Mouse (Mus musculus): Measurements from ENCODE around the gene Ggt6. TPM values are rescaled to one million over a fixed set of nuclear protein-coding genes. Genes with fewer than 3 reads are reported as not detected.

The Ggt6 gene
- not detected in 2 replicates for polyA plus RNA-seq (2015; fragmentation: Nextera tagmentation; extraction: Ambion mirVana)

- Histone ChIP-seq H3K27ac (replicated peaks) (no peak within 1 kb of the TSS), H3K4me1 (replicated peaks) (no peaks in the 10 kb centered on the region), H3K27me3 (no peaks in the 10 kb centered on the region), H3K36me3 (no peaks in the 10 kb centered on the region), H3K4me2 (no peak within 1 kb of the TSS), H3K9ac (no peak within 1 kb of the TSS), H3K9me3 (no peaks in the 10 kb centered on the region), H3K4me3 (no peak within 1 kb of the TSS)
- 74% methylated on average over 11 of the region's 11 CpGs for WGBS
- no peak for ATAC-seq (ENCODE audit: low read depth)
These were observed at the start of gene Ggt6 for GRCm38 (mm10) chr11:72434963-72435693. Gene Ggt6, plus strand, starts transcription at chr11:72435526.

DNA sequence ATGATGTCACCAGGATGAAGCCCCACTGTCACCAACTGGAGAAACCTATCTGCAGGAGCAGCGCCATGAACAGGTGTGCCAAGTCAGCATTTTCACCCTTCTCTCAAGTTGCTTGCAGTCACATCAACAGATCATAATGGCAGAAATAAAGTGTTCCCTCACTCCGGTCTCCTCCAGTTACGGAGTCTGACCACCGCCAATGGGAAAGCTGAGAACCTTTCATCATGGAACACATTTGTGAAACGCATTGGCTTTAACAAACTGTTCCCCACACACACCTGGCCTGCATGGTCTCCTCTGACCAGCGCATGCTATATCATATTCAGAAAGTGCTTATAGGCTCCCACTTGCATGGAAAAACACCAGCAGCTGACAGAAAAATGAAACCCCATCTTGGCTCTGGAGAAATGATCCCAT is 47.2 kb upstream of the Ggt6 start:
- H3K9ac ChIP-seq = no peak overlapping the region
- ATAC-seq (ENCODE audit: low read depth) = no peak
- 92% methylated on average over 6 of the region's 6 CpGs for WGBS
- no peak overlapping the region for H3K4me2 ChIP-seq
- H3K4me3 ChIP-seq = no peak overlapping the region
- H3K27me3 ChIP-seq = no peaks in the 10 kb centered on the region
- no peaks in the 10 kb centered on the region for H3K4me1 ChIP-seq (replicated peaks)
- no peak overlapping the region for H3K27ac ChIP-seq (replicated peaks)
- no peaks in the 10 kb centered on the region for H3K9me3 ChIP-seq
- H3K36me3 ChIP-seq = no peaks in the 10 kb centered on the region

DNA sequence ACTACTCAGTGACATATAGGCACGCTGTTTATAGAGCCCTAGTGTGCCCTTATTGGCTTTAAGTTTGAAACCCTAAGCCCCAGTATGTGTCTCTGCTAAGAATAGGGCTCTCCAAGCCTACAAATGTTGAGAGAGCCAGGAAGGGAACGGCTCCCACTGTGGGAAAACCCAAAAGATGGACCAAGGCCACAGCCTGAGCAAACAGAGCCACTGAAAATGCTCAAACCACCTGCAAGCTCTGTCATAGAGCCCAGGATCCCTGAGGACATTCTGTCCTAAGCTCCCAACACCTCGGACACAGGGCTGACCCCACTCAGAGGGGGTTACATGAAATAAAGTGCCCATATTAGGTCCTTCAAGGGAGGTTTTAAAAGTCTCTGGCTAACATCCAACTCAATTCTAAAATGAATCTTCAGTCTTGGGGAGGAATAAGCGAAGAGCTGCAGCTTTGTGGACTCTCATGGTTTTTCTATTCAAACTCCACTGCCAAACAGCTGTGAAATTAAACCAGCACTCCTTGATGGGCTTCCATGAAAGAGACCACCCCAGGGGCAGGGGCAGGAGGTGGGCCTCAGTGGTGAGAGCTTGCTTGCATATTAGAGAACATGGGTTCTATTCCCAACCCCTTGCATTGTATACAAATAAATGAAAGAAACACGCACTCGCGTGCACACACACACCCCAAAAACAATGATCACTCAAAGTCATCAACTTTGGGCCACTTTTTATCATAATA is 45.8 kb upstream of the Ggt6 start:
- WGBS = 88% methylated on average over 7 of the region's 7 CpGs
- no peak for ATAC-seq (ENCODE audit: low read depth)

GRCm38 (mm10) chr11:72391181-72391580 is 44.1 kb upstream of the Ggt6 start:
- ATAC-seq (ENCODE audit: low read depth) = no peak
- 91% methylated on average over 13 of the region's 13 CpGs for WGBS
- Histone ChIP-seq H3K4me2 (no peak overlapping the region), H3K9ac (no peak overlapping the region), H3K27ac (replicated peaks) (no peak overlapping the region), H3K4me1 (replicated peaks) (peaks cover 7% of the 10 kb centered on the region; the same call in 1 of the 2 replicates), H3K9me3 (no peaks in the 10 kb centered on the region), H3K27me3 (no peaks in the 10 kb centered on the region), H3K4me3 (no peak overlapping the region), H3K36me3 (no peaks in the 10 kb centered on the region)

More for the DNA sequence above, 45.8 kb upstream of the Ggt6 start:
- Histone ChIP-seq H3K36me3 (no peaks in the 10 kb centered on the region), H3K9me3 (no peaks in the 10 kb centered on the region), H3K9ac (no peak overlapping the region), H3K27ac (replicated peaks) (no peak overlapping the region), H3K27me3 (no peaks in the 10 kb centered on the region), H3K4me2 (no peak overlapping the region), H3K4me1 (replicated peaks) (peaks cover 7% of the 10 kb centered on the region; the same call in 1 of the 2 replicates), H3K4me3 (no peak overlapping the region)

DNA sequence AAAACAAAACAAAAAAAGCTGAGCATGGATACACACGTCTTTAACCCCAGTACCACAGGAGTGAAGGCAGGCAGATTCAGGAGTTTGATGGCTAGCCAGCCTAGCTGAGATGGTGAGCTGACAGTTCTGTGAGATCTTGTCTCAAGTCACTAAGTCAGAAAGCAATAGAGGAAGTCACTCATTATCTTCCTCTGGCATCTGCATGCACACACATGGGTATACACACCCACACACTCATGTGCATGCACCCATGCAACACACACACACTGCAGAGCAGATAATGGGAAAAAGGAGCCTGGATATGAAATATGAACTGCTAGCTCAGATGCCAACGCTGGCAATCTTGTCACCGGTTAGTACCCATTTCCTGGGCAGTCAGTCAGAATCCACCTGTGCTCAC is 42.1 kb upstream of the Ggt6 start:
- Histone ChIP-seq H3K27ac (replicated peaks) (0 out of 2 replicates have a peak overlapping the region, but pooled peaks have one; percentile 13), H3K9ac (no peak overlapping the region), H3K4me3 (no peak overlapping the region), H3K36me3 (no peaks in the 10 kb centered on the region), H3K9me3 (no peaks in the 10 kb centered on the region), H3K27me3 (no peaks in the 10 kb centered on the region), H3K4me1 (replicated peaks) (peaks cover 7% of the 10 kb centered on the region; the same call in 1 of the 2 replicates), H3K4me2 (no peak overlapping the region)
- ATAC-seq (ENCODE audit: low read depth) = no peak
- WGBS = 91% methylated on average over 3 of the region's 3 CpGs

DNA sequence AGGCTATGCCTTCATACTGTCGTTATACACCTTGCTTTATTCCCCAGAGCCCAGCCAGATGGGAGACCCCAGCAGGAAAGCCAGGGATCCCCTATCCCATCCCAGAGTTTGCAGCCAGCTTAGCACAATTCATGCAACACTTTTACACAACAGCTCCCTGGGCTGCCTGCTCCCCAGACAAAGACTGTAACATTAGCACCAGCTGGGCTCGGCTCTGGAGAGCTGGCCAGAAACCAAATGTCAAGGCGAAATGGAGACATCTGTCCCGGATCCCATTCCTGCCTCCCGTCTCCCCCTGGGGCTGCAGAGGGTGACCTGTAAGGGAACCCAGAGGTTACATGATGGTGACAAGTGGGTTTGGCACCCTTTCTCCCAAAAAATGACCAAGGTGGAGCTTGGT is 41.7 kb upstream of the Ggt6 start:
- peak; percentile 47; the same call in 1 of the 2 replicates for ATAC-seq (ENCODE audit: low read depth)
- Histone ChIP-seq H3K27me3 (no peaks in the 10 kb centered on the region), H3K4me2 (no peak overlapping the region), H3K9ac (no peak overlapping the region), H3K4me3 (no peak overlapping the region), H3K27ac (replicated peaks) (0 out of 2 replicates have a peak overlapping the region, but pooled peaks have one; percentile 13), H3K36me3 (no peaks in the 10 kb centered on the region), H3K9me3 (no peaks in the 10 kb centered on the region), H3K4me1 (replicated peaks) (peaks cover 7% of the 10 kb centered on the region; the same call in 1 of the 2 replicates)
- WGBS = 39% methylated on average over 5 of the region's 5 CpGs

DNA sequence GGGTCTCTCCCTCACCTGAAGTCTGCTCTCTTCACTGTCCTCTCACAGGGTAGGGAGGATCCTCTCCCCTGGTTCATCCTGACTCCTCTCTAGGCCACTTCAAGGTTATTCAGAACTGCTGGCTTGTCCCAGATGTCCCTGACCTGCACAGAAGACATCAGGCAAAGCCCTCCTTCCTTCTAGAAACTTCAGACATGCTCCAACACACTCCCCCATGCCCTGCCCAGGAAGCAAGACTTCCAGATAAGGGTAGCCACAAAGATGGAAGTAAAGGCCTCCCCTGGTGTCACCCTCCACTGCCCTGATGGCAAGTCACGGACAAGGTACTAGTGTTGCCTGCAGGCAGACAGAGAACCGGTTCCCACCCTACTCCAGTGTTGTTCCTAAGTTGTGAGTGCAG is 40.6 kb upstream of the Ggt6 start:
- H3K9me3 ChIP-seq = no peaks in the 10 kb centered on the region
- 88% methylated on average over 2 of the region's 2 CpGs for WGBS
- H3K27me3 ChIP-seq = no peaks in the 10 kb centered on the region
- no peak overlapping the region for H3K4me2 ChIP-seq
- H3K9ac ChIP-seq = no peak overlapping the region
- ATAC-seq (ENCODE audit: low read depth) = no peak
- H3K4me3 ChIP-seq = no peak overlapping the region
- H3K4me1 ChIP-seq (replicated peaks) = peaks cover 7% of the 10 kb centered on the region; the same call in 1 of the 2 replicates
- H3K27ac ChIP-seq (replicated peaks) = no peak overlapping the region
- no peaks in the 10 kb centered on the region for H3K36me3 ChIP-seq

GRCm38 (mm10) chr11:72395652-72396051 is 39.7 kb upstream of the Ggt6 start:
- H3K9me3 ChIP-seq = no peaks in the 10 kb centered on the region
- H3K4me2 ChIP-seq = no peak overlapping the region
- H3K9ac ChIP-seq = no peak overlapping the region
- ATAC-seq (ENCODE audit: low read depth) = no peak
- H3K36me3 ChIP-seq = no peaks in the 10 kb centered on the region
- no peak overlapping the region for H3K27ac ChIP-seq (replicated peaks)
- no peaks in the 10 kb centered on the region for H3K27me3 ChIP-seq
- peaks cover 7% of the 10 kb centered on the region; the same call in 1 of the 2 replicates for H3K4me1 ChIP-seq (replicated peaks)
- WGBS = 86% methylated on average over 6 of the region's 6 CpGs
- no peak overlapping the region for H3K4me3 ChIP-seq

DNA sequence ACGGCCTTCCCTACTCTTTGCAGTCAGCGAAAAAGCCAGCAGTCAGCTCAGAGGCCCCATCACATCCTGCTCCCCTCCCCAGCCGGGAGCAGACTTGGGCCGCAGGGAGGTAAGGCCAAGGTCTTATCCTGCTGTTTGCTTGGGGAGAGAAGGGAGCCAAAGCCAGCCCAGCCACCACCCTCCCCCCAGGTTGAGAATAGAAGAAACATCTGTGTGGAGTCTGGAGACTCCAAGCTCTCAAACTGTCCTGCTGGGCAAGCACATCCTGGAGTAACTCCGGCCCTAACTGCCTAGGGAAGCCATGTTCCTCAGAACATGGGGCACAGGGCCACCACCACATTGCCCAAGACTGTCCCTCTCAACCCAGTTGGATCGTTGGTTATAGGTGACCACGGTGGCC is 38.7 kb upstream of the Ggt6 start:
- ATAC-seq (ENCODE audit: low read depth) = no peak

GRCm38 (mm10) chr11:72397072-72397471 is 38.3 kb upstream of the Ggt6 start:
- 81% methylated on average over 10 of the region's 10 CpGs for WGBS
- no peak for ATAC-seq (ENCODE audit: low read depth)
- H3K27ac ChIP-seq (replicated peaks) = no peak overlapping the region

More for the DNA sequence above, 38.7 kb upstream of the Ggt6 start:
- Histone ChIP-seq H3K4me1 (replicated peaks) (peaks cover 7% of the 10 kb centered on the region; the same call in 1 of the 2 replicates), H3K9ac (no peak overlapping the region), H3K27ac (replicated peaks) (no peak overlapping the region), H3K4me3 (no peak overlapping the region), H3K4me2 (no peak overlapping the region), H3K9me3 (no peaks in the 10 kb centered on the region), H3K27me3 (no peaks in the 10 kb centered on the region), H3K36me3 (no peaks in the 10 kb centered on the region)
- 83% methylated on average over 7 of the region's 7 CpGs for WGBS

DNA sequence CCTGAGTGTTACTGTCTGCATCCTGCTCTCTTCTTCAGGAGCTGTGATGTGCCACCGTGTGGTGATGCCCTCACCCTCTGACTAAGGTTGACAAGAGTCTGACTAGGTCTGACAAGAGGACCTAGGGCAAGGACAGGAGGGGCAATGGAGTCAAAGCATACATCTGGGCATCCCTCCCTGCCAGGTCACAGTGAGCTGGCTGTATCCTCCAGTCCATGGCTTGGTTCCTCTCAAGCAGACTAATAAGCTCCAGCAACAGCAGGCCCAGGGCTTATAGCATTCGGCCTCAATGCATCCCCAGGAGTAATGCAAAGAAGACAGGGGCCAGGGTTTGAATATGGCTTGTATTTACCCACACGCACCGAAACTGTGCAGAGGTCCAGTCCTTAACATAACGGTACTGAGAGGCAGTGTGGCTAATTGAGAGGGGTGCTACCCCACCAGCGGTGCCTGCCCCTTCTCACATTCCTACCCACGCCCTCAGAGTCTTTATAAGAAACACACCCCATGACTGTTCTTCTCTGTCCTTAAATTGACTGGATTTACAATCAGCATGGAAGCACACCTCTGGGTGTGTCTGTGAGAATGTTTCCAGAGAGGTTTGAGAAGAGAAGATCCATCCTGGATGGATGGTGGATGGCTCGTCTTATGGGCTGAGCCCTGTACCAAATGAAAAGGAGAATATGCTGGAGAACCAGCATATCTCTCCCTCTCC is 37.4 kb upstream of the Ggt6 start:
- Histone ChIP-seq H3K27ac (replicated peaks) (no peak overlapping the region), H3K4me1 (replicated peaks) (peaks cover 7% of the 10 kb centered on the region; the same call in 1 of the 2 replicates), H3K9ac (no peak overlapping the region), H3K9me3 (no peaks in the 10 kb centered on the region), H3K4me2 (no peak overlapping the region), H3K36me3 (no peaks in the 10 kb centered on the region), H3K27me3 (no peaks in the 10 kb centered on the region), H3K4me3 (no peak overlapping the region)
- ATAC-seq (ENCODE audit: low read depth) = no peak
- WGBS = 92% methylated on average over 8 of the region's 8 CpGs

More at GRCm38 (mm10) chr11:72397072-72397471, 38.3 kb upstream of the Ggt6 start:
- no peak overlapping the region for H3K4me2 ChIP-seq
- no peaks in the 10 kb centered on the region for H3K27me3 ChIP-seq
- H3K4me1 ChIP-seq (replicated peaks) = peaks cover 7% of the 10 kb centered on the region; the same call in 1 of the 2 replicates
- H3K36me3 ChIP-seq = no peaks in the 10 kb centered on the region
- no peaks in the 10 kb centered on the region for H3K9me3 ChIP-seq
- no peak overlapping the region for H3K4me3 ChIP-seq
- H3K9ac ChIP-seq = no peak overlapping the region

GRCm38 (mm10) chr11:72401068-72401467 is 34.3 kb upstream of the Ggt6 start:
- no peak overlapping the region for H3K27ac ChIP-seq (replicated peaks)
- H3K4me2 ChIP-seq = no peak overlapping the region
- H3K27me3 ChIP-seq = no peaks in the 10 kb centered on the region
- no peak overlapping the region for H3K9ac ChIP-seq
- H3K9me3 ChIP-seq = no peaks in the 10 kb centered on the region
- WGBS = 85% methylated on average over 12 of the region's 12 CpGs
- H3K4me1 ChIP-seq (replicated peaks) = no peaks in the 10 kb centered on the region
- ATAC-seq (ENCODE audit: low read depth) = no peak
- H3K36me3 ChIP-seq = no peaks in the 10 kb centered on the region
- H3K4me3 ChIP-seq = no peak overlapping the region
